Mouse (Mus musculus) retina, adult 2 months (tissue): ENCODE measurements at regions not wholly inside any gene's neighbourhood (a gene's known extent, or its start where the extent isn't known, plus 50 kb on each side); places are given as distances from the start of the nearest gene placed in this dataset.
A peak's percentile ranks its signal among the peaks of the same experiment; 100 is the strongest.

Experiments used
- DNase-seq: peaks from one replicate; pipeline ENCODE4 v3.0.0-alpha.2; 2012; ENCODE audit warnings: low read depth, low spot score

DNA sequence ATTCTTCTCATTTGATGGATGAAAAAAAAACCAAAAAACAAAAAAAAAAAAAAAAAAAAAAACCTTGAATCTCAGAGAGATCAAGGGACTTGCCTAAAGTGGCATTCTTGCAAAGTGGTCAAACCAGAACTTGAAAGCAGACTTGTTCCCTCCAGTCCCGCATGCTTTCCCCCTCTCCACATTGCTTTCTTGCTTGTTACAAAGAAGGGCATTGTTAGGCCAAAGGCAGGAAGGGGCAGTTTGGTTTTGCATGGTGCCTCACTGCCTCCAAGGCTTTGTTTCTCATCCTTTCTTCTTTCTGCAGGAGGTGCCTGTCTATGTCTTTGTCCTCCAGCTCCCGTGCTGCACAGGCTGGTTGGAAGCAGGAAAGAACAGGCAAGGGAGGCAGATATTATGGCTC, 356.2 kb upstream of the Tenm4 start:
- DNase-seq: no peak

DNA sequence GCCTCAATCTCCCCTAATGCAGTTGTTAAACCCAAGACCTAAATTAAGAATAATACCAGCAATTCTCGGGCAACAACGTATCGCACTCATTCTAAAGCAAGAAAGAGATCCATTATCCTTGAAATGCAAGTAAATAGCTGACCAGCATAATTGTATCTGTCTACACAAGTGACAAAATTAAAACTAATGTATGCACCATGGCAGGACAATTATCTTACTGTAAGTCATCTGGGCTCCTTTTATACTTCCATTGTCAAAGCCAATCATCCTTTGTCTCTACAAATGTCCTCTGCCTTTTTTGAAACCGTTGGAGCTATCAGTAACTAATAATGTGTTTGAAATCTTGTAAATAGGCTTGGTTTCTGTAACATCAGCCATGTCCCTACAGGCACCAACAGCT, 347.5 kb upstream of the Tenm4 start:
- DNase-seq: no peak

DNA sequence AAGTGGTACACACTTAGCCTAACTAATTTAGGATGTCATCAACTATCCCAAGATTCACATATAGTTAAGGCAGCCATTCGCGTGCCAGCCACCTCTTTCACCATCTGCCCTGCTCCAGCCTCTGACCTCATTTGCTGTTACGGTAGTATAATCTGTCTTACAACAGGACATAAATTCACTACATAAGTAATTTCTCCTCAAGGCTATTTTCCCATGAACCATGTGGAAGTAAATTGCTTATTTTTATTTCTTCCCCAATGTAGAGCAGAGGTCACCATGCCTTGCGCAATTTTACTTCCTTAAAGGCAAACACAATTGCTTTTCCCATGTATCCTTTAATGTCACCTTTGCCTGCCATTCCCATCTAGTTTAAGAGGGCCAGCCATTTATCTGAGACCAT, 341.2 kb upstream of the Tenm4 start:
- DNase-seq: no peak

GRCm38 (mm10) chr7:95834236-95834919, 336.7 kb upstream of the Tenm4 start:
- DNase-seq: no peak

GRCm38 (mm10) chr7:95840476-95840875, 330.6 kb upstream of the Tenm4 start:
- DNase-seq: no peak

DNA sequence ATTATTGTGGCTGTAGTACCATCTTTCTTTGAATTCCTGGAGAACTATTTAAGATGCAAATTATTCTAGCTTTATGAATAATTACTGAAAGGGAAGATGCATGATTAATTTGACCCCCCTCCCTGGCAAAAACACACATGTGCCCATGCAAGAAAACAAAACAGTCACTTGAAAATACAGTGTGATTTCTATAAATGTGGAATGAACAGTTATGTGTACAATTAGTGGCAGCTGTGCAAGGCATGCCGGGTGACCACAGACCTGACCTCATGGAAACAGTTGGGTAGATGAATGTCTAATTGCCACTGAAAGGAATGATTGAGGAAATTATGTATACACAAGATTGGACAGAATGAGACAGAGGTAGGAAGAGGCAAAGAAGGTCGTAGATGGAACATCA, 321.2 kb upstream of the Tenm4 start:
- DNase-seq: no peak

GRCm38 (mm10) chr7:95852630-95853029, 318.4 kb upstream of the Tenm4 start:
- no peak for DNase-seq

GRCm38 (mm10) chr7:95853225-95853812, 317.7 kb upstream of the Tenm4 start:
- no peak for DNase-seq

GRCm38 (mm10) chr7:95858247-95858646, 312.8 kb upstream of the Tenm4 start:
- peak; percentile 15 for DNase-seq

DNA sequence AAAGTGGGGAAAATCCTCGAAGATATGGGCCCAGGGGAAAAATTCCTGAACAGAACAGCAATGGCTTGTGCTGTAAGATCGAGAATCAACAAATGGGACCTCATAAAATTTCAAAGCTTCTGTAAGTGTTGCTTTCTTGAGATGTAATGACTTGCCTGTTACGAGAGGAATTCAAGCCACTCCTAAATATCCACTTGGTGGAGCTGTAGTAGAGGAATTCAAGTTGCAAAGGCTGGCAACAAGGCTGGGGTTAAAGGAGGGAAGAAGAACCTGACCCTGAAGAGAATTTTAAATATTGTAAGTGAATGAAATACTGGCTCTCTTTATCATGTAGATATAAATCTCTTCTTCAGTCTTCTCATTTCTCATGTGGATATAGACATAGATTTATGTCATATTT, 306.8 kb upstream of the Tenm4 start:
- no peak for DNase-seq

DNA sequence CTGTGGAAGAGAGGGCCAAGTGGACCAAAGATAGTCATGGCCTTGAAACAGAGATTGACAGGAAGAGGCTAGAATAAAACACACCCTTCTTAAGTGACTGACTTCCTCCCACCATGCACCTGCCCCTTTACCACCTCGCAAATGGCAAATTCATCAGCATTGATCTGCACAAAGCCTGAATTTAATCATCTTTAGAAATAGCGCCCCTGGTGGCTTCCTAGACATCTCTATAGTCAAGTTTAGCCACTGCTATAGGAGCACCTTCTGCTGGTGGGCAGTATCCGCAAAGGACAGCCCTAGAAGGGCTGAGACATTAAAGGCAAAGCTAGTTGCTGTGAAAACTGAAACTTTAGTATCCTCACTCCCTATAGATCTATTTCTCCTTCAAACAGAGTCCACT, 305.8 kb upstream of the Tenm4 start:
- no peak for DNase-seq

- DNase-seq: no peak
Observed at GRCm38 (mm10) chr7:95868753-95869152, 302.3 kb upstream of the Tenm4 start.

DNA sequence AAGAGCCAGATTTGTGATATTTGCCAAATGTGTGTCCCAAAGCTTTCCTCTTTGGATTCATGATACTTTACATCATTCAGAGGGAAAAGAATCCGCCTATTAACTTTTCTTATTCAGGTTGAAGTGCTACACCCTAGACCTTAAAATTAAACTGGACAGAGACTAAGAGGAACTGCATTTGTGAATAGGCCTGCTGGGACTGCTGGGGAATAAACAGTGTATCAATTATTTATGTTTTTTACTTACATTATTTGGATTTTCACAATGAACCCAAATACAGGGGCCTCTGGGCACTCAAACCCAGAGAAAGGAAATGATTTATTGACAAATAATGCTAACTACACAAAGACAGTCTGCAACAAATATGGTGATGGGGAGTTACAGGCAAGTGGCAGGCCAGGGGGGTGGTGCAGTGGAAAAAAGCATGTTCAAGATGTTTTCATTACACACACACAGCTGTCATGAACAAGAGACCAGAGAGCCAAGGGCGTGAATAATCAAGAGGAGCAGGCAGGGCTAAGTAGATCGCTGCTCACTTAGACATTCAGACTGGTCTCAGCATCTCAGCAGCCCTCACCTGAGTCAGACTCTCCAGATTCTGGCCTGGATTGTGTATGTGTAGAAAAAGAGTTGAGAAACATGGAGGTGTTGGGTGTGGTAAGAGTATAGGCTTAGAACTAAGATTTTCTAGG, 290.3 kb upstream of the Tenm4 start:
- no peak for DNase-seq

DNA sequence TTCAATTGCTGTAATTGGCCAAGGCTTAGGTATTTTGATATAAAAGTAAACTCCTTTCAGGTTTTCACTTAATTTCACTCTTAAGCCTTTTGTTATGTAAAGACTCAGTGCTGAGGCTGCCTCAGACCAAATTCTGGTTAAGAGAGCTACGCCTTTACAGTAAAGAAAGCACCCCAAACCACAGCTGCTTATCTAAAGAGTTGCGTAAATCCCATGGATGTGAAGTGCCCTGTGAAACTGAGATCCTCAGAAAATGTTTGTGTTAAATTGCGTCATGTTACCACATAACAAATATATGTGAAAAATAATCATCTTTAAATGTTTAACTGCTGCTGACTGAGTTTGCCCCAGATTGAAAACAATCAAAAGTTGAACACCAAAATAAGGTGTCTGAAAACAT, 269.5 kb upstream of the Tenm4 start:
- no peak for DNase-seq

GRCm38 (mm10) chr7:95914406-95915080, 256.5 kb upstream of the Tenm4 start:
- DNase-seq: no peak

- DNase-seq: no peak
Observed at GRCm38 (mm10) chr7:95919932-95920331, 251.1 kb upstream of the Tenm4 start.

DNA sequence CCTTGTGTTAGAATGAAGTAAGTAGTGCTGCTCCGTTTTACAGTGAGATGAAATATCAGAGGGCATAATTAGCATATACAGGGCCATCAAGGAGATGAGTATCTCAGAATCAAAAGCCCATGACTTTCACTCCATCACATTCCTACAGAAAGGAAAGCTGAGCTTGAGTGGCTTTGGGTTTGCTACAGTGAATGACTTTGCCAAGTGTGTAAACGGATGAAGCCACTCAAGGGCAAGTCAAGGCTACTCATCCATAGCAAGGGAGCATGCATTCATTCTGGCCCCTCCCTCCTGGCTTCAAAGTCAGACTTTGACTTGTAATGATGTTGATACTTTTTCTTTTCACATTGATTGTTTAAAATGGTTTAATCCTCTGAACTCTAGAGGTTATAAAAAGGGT, 246.2 kb upstream of the Tenm4 start:
- DNase-seq: no peak

- DNase-seq: no peak
Observed at GRCm38 (mm10) chr7:95926119-95927039, 244.7 kb upstream of the Tenm4 start.

GRCm38 (mm10) chr7:95936599-95936998, 234.4 kb upstream of the Tenm4 start:
- DNase-seq: no peak

DNA sequence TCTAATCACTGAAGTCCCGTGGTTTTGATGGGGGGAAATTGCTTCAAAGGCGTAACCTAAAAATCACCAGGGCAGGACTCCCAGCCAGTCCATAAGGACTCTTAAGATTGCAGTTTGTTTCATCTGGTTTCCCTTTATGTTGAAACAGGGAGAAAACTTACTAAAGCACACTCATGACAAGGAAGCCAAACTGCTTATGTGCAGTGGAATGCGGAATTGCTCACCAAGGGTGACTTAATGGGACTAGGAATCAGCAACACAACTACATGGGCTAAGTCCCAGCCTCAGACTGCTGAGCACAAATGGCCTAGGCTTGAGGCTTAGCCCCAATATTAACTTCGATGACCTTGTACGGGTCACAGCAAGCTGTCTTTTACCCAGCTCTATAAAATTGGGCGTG, 227.6 kb upstream of the Tenm4 start:
- DNase-seq: no peak

GRCm38 (mm10) chr7:95952395-95952794, 218.7 kb upstream of the Tenm4 start:
- no peak for DNase-seq

- no peak for DNase-seq
Observed at GRCm38 (mm10) chr7:95954511-95954910, 216.5 kb upstream of the Tenm4 start.
